Mouse (Mus musculus) effector memory CD4-positive, alpha-beta T cell, adult 5 months (primary cell): ENCODE data around the gene Rai14. TPM values are rescaled to one million over a fixed set of nuclear protein-coding genes. Genes with fewer than 3 reads are reported as not detected.

ENCODE experiments used
- polyA plus RNA-seq: library from polyadenylated mRNA; unstranded; fragments of 100-300 nt; shearing (Covaris generic); gene quantifications from one replicate; pipeline ENCODE4 v1.2.1, GENCODE M21; 2017

Gene Rai14
- 0.59 TPM for polyA plus RNA-seq

DNA sequence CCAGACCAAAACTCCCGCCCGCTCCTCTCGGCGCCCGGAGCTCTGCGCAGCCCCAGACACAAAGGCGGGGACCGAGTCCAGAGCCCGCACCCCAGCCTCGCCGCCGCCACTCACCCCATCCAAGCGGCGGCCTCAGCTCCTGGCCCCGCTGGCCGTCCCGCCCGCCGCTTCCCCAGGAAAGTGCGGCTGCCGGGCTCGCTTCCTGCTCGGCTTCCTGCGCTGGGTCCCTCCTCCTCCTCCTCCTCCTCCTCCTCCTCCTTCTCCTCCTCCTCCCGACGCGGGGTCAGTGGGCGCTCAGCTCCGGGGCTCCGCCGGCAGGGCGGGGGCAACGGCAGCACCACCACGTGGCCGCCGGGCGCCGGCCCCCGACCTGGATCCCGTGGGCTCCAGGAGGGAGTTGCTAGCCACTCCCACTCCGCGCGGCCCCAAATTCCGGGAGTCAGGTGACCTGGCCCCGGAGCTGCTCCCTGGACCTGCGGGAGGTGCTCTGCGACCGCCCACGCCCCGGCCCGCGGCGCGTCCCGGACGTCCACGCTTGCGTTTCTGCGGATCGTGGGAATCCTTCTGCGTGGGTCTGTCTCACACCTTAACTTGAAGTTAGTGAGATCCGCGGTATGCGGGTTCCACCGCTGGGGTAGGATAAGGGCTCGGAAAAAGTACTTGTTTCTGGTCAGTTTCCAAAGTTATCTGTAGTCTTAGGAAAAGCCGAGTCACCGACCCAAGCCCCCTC is at the start of gene Rai14:
TSS of gene Rai14 (minus strand) at position 216 of the 730 bp plus-strand sequence.

DNA sequence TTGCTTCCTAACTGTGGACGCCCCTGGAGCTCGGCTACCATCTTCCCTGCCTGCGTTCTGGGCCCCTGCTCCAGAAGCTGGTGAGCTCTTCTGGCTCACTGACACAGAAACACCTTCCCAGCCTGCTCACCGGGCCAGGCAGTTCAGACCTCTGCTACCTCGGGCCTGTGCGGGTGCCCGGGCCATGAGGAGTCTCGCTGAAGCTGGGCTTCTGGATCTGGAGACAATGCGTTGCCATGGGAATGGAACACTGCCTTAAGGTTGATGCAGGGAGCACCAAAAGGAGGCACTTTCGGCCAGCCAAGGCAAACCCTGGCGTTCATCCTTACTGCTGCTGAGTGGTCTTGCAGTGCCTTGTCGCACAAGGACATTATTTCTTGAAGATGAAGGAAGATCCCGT is 156.0 kb downstream of the Rai14 start, which contains the start of gene Ttc23l:
TSS of gene Ttc23l (minus strand) at position 204 of the 400 bp plus-strand sequence.

Other genes with a start within 250 kb of the Rai14 start
- 41.5 TPM for gene Dnajc21, start 244.1 kb downstream of the Rai14 start, polyA plus RNA-seq
- 97.5 TPM for gene Brix1, start 228.7 kb downstream of the Rai14 start, polyA plus RNA-seq
- gene Rad1, start 228.6 kb downstream of the Rai14 start, polyA plus RNA-seq = 16.3 TPM
- not detected for gene Ttc23l, start 156.0 kb downstream of the Rai14 start, polyA plus RNA-seq
- gene C1qtnf3, start 237.7 kb upstream of the Rai14 start, polyA plus RNA-seq = not detected